Mouse (Mus musculus) forebrain, postnatal 0 days (tissue): ENCODE results near the gene Ap1b1. TPM values are rescaled to one million over a fixed set of nuclear protein-coding genes. Genes with fewer than 3 reads are reported as not detected.
"Not testable (repeated sequence)": the region's sequence is repeated elsewhere in the genome, so short reads cannot be mapped to it uniquely, and the experiment has no call there.

Experiments used
- ATAC-seq: fragments of 200-750 bp; cut with Nextera tagmentation; 2 replicates; pipeline ENCODE4 v1.8.0; 2017; ENCODE audit warnings: mild to moderate bottlenecking, moderate library complexity
- DNase-seq: peaks from one replicate; pipeline ENCODE4 v3.0.0-alpha.2; 2015
- H3K27ac ChIP-seq: fragments of 300-500 bp; sonication (generic); 2 replicates; pipeline ENCODE4 v1.5.1; 2014; ENCODE audit warnings: low read depth, mild to moderate bottlenecking, antibody characterized with exemption, low read length, moderate library complexity, mixed read lengths
- H3K27me3 ChIP-seq: fragments of 300-500 bp; sonication (generic); 2 replicates; pipeline ENCODE4 v1.6.1; 2014; ENCODE audit warnings: mild to moderate bottlenecking, low read length, mixed read lengths; ENCODE audit not compliant: insufficient read depth
- H3K36me3 ChIP-seq: fragments of 300-500 bp; sonication (generic); 2 replicates; pipeline ENCODE4 v1.6.1; 2014; ENCODE audit warnings: mild to moderate bottlenecking, moderate library complexity; ENCODE audit not compliant: insufficient read depth
- H3K4me1 ChIP-seq: fragments of 300-500 bp; sonication (generic); 2 replicates; pipeline ENCODE4 v1.6.1; 2014; ENCODE audit warnings: antibody characterized with exemption; ENCODE audit not compliant: insufficient read depth
- H3K4me2 ChIP-seq: fragments of 300-500 bp; sonication (generic); 2 replicates; pipeline ENCODE4 v1.6.1; 2014; ENCODE audit warnings: low read depth, mild to moderate bottlenecking, moderate library complexity
- H3K4me3 ChIP-seq: fragments of 300-500 bp; sonication (generic); 2 replicates; pipeline ENCODE4 v1.5.1; 2014; ENCODE audit warnings: low read depth, low read length, mixed read lengths
- H3K9ac ChIP-seq: fragments of 300-500 bp; sonication (generic); 2 replicates; pipeline ENCODE4 v1.6.1; 2014; ENCODE audit warnings: mild to moderate bottlenecking
- H3K9me3 ChIP-seq: fragments of 300-500 bp; sonication (generic); 2 replicates; pipeline ENCODE4 v1.6.1; 2016; ENCODE audit warnings: low read length
- CTCF ChIP-seq: sonication (generic); IDR thresholded peaks from 2 replicates; pipeline ENCODE4 v1.5.1; 2016; ENCODE audit warnings: antibody characterized with exemption, control low read depth, low read depth
- WGBS: fragments of 180-500 bp; shearing (Covaris S2); extraction: QIAGEN DNeasy Blood & Tissue Kit; methylation state at CpG from one replicate; pipeline ENCODE4 v1.1.7; 2014; 5-methylcytosine and 5-hydroxymethylcytosine counted together
- microRNA-seq, 2 experiments: library from miRNA; unstranded; fragments of <30 nt; microRNA quantifications; one replicate each; pipeline ENCODE4; 2016
- polyA plus RNA-seq: library from polyadenylated mRNA; unstranded; fragments of >200 nt; fragmentation: Nextera tagmentation; extraction: Ambion mirVana; gene quantifications from 2 replicates; pipeline ENCODE4 v1.2.1, GENCODE M21; 2015
- total RNA-seq: library from RNA; depleted of rRNA; stranded (reverse); fragments of >200 nt; gene quantifications from 2 replicates; pipeline ENCODE4 v1.2.3, GENCODE M21; 2014; rRNA removed

Gene Ap1b1
- total and polyA plus RNA-seq, 2 experiments from 2014 or later = 78.8 to 95.6 TPM

DNA sequence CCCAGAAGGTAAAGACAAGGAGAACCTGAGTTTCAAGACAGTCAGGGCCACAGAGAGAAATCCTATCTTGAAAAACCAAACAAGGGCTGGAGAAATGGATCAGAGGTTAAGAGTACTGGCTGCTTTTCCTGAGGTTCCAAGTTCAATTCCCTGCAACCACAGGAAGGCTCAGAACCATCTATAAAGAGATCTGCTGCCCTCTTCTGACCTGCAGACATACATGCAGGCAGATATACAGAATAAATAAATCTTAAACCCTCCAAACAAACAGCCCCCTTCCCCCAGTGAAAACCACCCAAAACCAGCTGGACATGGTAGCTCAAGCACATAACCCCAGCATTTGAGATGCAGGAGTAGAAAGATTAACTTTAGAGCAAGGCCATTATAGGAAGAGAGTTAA is 89.1 kb downstream of the Ap1b1 start:
- Histone ChIP-seq H3K9ac (no peak overlapping the region), H3K4me1 (no peaks in the 10 kb centered on the region), H3K9me3 (no peaks in the 10 kb centered on the region), H3K27ac (no peak overlapping the region), H3K36me3 (peaks cover 58% of the 10 kb centered on the region), H3K27me3 (no peaks in the 10 kb centered on the region), H3K4me2 (no peak overlapping the region), H3K4me3 (no peak overlapping the region)
- no peak for DNase-seq
- no peak for ATAC-seq
- peak; percentile 28 for TF ChIP-seq CTCF

DNA sequence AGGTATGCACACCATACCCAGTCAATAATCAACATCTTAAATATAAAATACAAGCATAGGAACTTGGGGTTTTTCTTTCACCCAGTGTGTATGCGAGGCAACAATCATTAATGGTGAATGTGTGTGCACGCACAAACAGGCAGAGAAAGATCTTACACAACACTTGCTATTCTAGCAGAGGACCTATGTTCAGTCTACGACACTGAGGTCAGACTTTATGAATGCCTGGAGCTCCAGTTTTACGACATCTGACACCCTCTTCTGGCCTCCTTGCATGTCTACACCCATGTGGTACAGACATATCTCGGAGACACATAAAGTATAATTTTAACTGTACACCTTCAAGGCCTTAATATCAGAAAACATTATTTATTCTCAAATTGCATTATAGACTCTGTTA is 90.2 kb downstream of the Ap1b1 start:
- peaks cover 52% of the 10 kb centered on the region for H3K36me3 ChIP-seq
- WGBS = 92% methylated on average over 4 of the region's 5 CpGs
- not testable (repeated sequence) for H3K27ac ChIP-seq, H3K27me3 ChIP-seq, H3K4me2 ChIP-seq, H3K9me3 ChIP-seq, H3K4me1 ChIP-seq, DNase-seq, ATAC-seq, H3K4me3 ChIP-seq, H3K9ac ChIP-seq

DNA sequence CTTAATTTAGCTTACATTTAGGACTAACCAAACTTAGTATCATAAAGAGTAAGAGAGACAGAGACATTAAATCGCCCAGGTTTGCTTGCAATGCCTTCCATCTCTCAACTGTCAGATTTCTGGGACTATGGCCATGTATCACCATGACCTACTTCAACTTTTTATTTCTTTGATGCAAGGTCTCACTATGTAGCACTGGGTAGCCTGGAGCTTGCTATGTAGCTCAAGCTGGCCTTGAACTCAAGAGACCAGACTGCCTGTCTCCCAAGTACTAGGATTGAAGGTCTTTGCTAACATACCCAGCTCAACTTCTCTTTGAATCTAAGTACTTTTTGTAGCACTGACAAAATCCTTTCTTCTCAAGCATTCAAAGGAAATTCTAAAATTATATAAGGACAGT is 102.5 kb downstream of the Ap1b1 start:
- DNase-seq (no peak), ATAC-seq (no peak)
- no peak overlapping the region for H3K4me3 ChIP-seq
- H3K9ac ChIP-seq = no peak overlapping the region
- H3K4me1 ChIP-seq = no peaks in the 10 kb centered on the region
- 97% methylated on average over 1 of the region's 1 CpGs for WGBS
- peaks cover 67% of the 10 kb centered on the region for H3K36me3 ChIP-seq
- H3K27me3 ChIP-seq = no peaks in the 10 kb centered on the region
- no peak overlapping the region for H3K27ac ChIP-seq
- TF ChIP-seq CTCF = no peak
- no peaks in the 10 kb centered on the region for H3K9me3 ChIP-seq
- H3K4me2 ChIP-seq = no peak overlapping the region

DNA sequence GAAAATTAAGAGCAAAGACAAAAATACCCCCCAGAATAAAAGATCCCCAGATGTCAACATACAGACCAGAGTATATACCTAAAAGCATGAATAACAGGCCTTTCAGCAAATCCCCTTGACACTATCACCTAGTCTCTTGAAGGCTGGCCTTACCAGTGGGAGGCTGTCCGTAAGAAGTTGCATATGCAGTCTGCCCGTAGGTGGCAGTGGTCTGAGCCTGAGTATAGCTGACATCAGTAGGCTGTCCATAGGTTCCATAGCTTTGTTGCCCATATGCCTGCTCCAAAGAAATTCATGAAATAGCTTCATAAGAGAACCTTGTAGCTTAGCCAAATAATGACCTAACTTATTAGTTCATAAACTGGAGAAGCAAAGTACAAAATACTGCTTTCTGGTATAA is 105.1 kb downstream of the Ap1b1 start:
- peaks cover 3% of the 10 kb centered on the region; the same call in 1 of the 2 replicates for H3K4me1 ChIP-seq
- no peak overlapping the region for H3K4me3 ChIP-seq
- H3K36me3 ChIP-seq = peaks cover 43% of the 10 kb centered on the region
- H3K9ac ChIP-seq = no peak overlapping the region
- peak; percentile 49 for TF ChIP-seq CTCF
- no peak overlapping the region for H3K27ac ChIP-seq
- 36% methylated on average over 2 of the region's 2 CpGs for WGBS
- DNase-seq (no peak), ATAC-seq (peak; percentile 54; the same call in 1 of the 2 replicates)
- no peak overlapping the region for H3K4me2 ChIP-seq
- H3K9me3 ChIP-seq = no peaks in the 10 kb centered on the region
- H3K27me3 ChIP-seq = no peaks in the 10 kb centered on the region

Small RNA genes lying within 50 kb of the gene (microRNA-seq; reads per million reads assigned to microRNA genes)
- 0 to 0.12 reads per million in 2 experiments for gene Gm47296

Other genes with a start within 250 kb of the Ap1b1 start
- gene Cabp7, start 240.0 kb upstream of the Ap1b1 start, total RNA-seq = 5.3 and 5.5 TPM in 2 replicates
- 1.3 and 1.6 TPM in 2 replicates for gene Cabp7, start 240.0 kb upstream of the Ap1b1 start, polyA plus RNA-seq
- 97.3 and 121 TPM in 2 replicates for gene Nf2, start 137.3 kb upstream of the Ap1b1 start, total RNA-seq
- 49.3 and 57.8 TPM in 2 replicates for gene Nf2, start 137.3 kb upstream of the Ap1b1 start, polyA plus RNA-seq
- 125 and 146 TPM in 2 replicates for gene Nipsnap1, start 112.9 kb upstream of the Ap1b1 start, total RNA-seq
- gene Nipsnap1, start 112.9 kb upstream of the Ap1b1 start, polyA plus RNA-seq = 116 and 128 TPM in 2 replicates
- gene Thoc5, start 91.5 kb upstream of the Ap1b1 start, total RNA-seq = 55.7 and 57.7 TPM in 2 replicates
- 50.6 and 52.2 TPM in 2 replicates for gene Thoc5, start 91.5 kb upstream of the Ap1b1 start, polyA plus RNA-seq
- gene Nefh, start 38.8 kb upstream of the Ap1b1 start, total RNA-seq = 2.7 and 3.3 TPM in 2 replicates
- gene Nefh, start 38.8 kb upstream of the Ap1b1 start, polyA plus RNA-seq = 2.2 and 3.3 TPM in 2 replicates
- 2.3 and 6.8 TPM in 2 replicates for gene Rasl10a, start 71.3 kb downstream of the Ap1b1 start, total RNA-seq
- gene Rasl10a, start 71.3 kb downstream of the Ap1b1 start, polyA plus RNA-seq = 4.5 and 5.3 TPM in 2 replicates
- 25.9 and 30.7 TPM in 2 replicates for gene Gas2l1, start 78.5 kb downstream of the Ap1b1 start, total RNA-seq
- 18.7 and 23.3 TPM in 2 replicates for gene Gas2l1, start 78.5 kb downstream of the Ap1b1 start, polyA plus RNA-seq
- 31.0 and 34.5 TPM in 2 replicates for gene Rhbdd3, start 112.1 kb downstream of the Ap1b1 start, total RNA-seq
- gene Rhbdd3, start 112.1 kb downstream of the Ap1b1 start, polyA plus RNA-seq = 33.3 and 36.6 TPM in 2 replicates
- 271 and 355 TPM in 2 replicates for gene Ewsr1, start 112.4 kb downstream of the Ap1b1 start, total RNA-seq
- 362 and 390 TPM in 2 replicates for gene Ewsr1, start 112.4 kb downstream of the Ap1b1 start, polyA plus RNA-seq
- 16.4 and 22.8 TPM in 2 replicates for gene Emid1, start 165.4 kb downstream of the Ap1b1 start, total RNA-seq
- gene Emid1, start 165.4 kb downstream of the Ap1b1 start, polyA plus RNA-seq = 28.5 and 34.2 TPM in 2 replicates